Mouse (Mus musculus) bone marrow, adult 2 months (tissue): ENCODE measurements around the gene Plch2.

ENCODE experiments used
- CTCF ChIP-seq: fragments of 200-500 bp; IDR thresholded peaks from 2 replicates; pipeline ENCODE4 v1.5.1; 2011; ENCODE audit warnings: low read length, control low read depth; ENCODE audit not compliant: control insufficient read depth, insufficient read depth
- POLR2A ChIP-seq: fragments of 200-500 bp; IDR thresholded peaks from 2 replicates; pipeline ENCODE4 v1.6.1; 2011; ENCODE audit warnings: low read depth, mild to moderate bottlenecking, control low read depth, low read length, borderline replicate concordance; ENCODE audit not compliant: control insufficient read depth

DNA sequence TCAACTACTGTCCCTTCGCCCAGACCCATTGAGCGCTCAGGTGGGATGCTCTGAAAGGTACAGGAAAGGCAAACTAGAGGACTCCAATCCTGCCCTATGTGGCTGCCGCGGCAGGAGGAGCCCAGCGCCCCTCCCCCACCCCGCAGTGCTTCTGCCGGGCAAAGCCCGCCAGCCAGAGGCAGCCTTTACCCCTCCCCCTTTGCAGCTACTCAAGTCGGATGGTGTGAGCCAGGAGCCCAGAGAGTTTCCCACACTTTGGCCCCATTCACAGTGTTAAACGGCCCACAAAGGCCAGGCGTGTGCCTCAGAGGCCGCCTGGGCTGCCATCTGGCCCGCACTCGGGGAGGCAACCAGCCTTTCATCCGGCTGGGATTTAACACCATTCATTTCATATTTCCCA is 98.4 kb downstream of the Plch2 start:
- no peak for TF ChIP-seq POLR2A
- no peak for TF ChIP-seq CTCF
